Mouse (Mus musculus): ENCODE results near the gene Mertk.

DNA sequence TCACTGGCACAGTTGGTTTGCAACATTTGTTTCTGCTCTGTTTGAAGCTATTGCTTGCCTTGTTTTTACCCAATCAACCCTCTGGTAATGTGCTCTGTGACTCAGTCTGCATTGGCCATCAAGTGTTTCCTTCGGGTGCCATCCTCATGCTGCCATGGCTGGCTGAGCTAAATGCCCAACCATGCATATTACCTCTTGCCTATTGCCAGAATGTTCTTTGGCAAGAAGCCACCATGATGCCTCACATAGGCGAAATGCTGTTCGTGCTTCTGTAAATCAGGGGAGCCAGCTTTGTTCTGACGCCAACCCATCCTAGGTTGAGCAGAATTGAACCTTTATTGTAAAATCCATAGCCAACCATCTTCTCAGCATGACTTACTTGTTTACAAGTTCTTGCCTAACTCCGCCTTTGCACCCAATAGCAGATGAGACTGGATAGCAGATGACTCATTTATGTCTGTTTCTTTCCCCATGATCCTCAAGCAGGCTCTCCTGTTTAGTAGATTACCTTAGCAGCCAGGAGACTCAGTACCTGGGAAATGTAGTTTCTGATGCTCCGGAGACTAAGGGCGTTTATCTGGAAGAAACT is 73.1 kb downstream of the Mertk start:
- TF ChIP-seq CTCF (IDR thresholded peaks at IDR 0.05) (no peak), EP300 (IDR thresholded peaks at IDR 0.05) (no peak)
